Mouse (Mus musculus): ENCODE measurements around the gene Urod. TPM values are rescaled to one million over a fixed set of nuclear protein-coding genes. Genes with fewer than 3 reads are reported as not detected.
A peak's percentile ranks its signal among the peaks of the same experiment; 100 is the strongest.

The Urod gene
- total RNA-seq, 1 experiment from 2014 or later = 127 TPM

- peak; percentile 66 for DNase-seq
These were observed 1.1 kb upstream of the Urod start, which contains the start of gene Hectd3 for GRCm38 (mm10) chr4:116995131-116995797. Hectd3 (plus strand) TSS chr4:116995317.

GRCm38 (mm10) chr4:116991366-116991765, 2.8 kb downstream of the Urod start:
- DNase-seq = peak; percentile 75

GRCm38 (mm10) chr4:116989731-116990130, 4.5 kb downstream of the Urod start:
- no peak for DNase-seq

GRCm38 (mm10) chr4:116987122-116987456, 7.1 kb downstream of the Urod start:
- DNase-seq = no peak

- DNase-seq = peak; percentile 80
These were observed 7.7 kb downstream of the Urod start for GRCm38 (mm10) chr4:116986400-116987121.

GRCm38 (mm10) chr4:116985681-116986080, 8.5 kb downstream of the Urod start:
- DNase-seq = no peak

- no peak for DNase-seq
These were observed 17.7 kb downstream of the Urod start for GRCm38 (mm10) chr4:116976503-116976902.

GRCm38 (mm10) chr4:116954951-116955350, 39.3 kb downstream of the Urod start:
- no peak for DNase-seq

GRCm38 (mm10) chr4:116951642-116952041, 42.6 kb downstream of the Urod start:
- no peak for DNase-seq

- no peak for DNase-seq
These were observed 50.2 kb downstream of the Urod start for GRCm38 (mm10) chr4:116944055-116944454.

GRCm38 (mm10) chr4:116942695-116943094, 51.5 kb downstream of the Urod start:
- DNase-seq = no peak

Other genes with a start within 250 kb of the Urod start
- gene Toe1, start 186.8 kb downstream of the Urod start, total RNA-seq (2021) = 18.1 and 25.1 TPM in 2 replicates
- 3.9 and 9.0 TPM in 2 replicates for gene Mutyh, start 186.7 kb downstream of the Urod start, total RNA-seq (2021)
- gene Hpdl, start 172.7 kb downstream of the Urod start, total RNA-seq (2021) = 2.7 and 3.6 TPM in 2 replicates
- gene Zswim5, start 117.0 kb downstream of the Urod start, total RNA-seq (2021) = 5.0 and 5.1 TPM in 2 replicates
- 31.7 and 33.5 TPM in 2 replicates for gene Hectd3, start 904 bp upstream of the Urod start, total RNA-seq (2021)
- gene Eif2b3, start 25.0 kb upstream of the Urod start, total RNA-seq (2021) = 33.3 and 34.4 TPM in 2 replicates
- gene Ptch2, start 101.7 kb upstream of the Urod start, total RNA-seq (2021) = 5.3 and 9.8 TPM in 2 replicates
- gene Btbd19, start 131.3 kb upstream of the Urod start, total RNA-seq (2021) = 8.3 and 9.4 TPM in 2 replicates
- not detected in 2 replicates for gene Tctex1d4, start 132.4 kb upstream of the Urod start, total RNA-seq (2021)
- gene Plk3, start 139.6 kb upstream of the Urod start, total RNA-seq (2021) = 4.6 and 5.2 TPM in 2 replicates
- 876 and 1,008 TPM in 2 replicates for gene Rps8, start 161.8 kb upstream of the Urod start, total RNA-seq (2021)
- 2.8 and 4.7 TPM in 2 replicates for gene Kif2c, start 188.2 kb upstream of the Urod start, total RNA-seq (2021)

All from adrenal gland, postnatal 25 days (tissue).